Mouse (Mus musculus): ENCODE results near the gene Rpl18a. TPM values are rescaled to one million over a fixed set of nuclear protein-coding genes. Genes with fewer than 3 reads are reported as not detected.

Rpl18a gene
- total RNA-seq, 2 experiments from 2014 or later: 1,846 to 1,982 TPM

GRCm38 (mm10) chr8:70862824-70863641, 34.2 kb downstream of the Rpl18a start, which contains the start of gene Kcnn1:
Gene Kcnn1, minus strand, starts transcription at chr8:70863258.
- DNase-seq (ENCODE audit: low spot score in 2 of 2): no peak

DNA sequence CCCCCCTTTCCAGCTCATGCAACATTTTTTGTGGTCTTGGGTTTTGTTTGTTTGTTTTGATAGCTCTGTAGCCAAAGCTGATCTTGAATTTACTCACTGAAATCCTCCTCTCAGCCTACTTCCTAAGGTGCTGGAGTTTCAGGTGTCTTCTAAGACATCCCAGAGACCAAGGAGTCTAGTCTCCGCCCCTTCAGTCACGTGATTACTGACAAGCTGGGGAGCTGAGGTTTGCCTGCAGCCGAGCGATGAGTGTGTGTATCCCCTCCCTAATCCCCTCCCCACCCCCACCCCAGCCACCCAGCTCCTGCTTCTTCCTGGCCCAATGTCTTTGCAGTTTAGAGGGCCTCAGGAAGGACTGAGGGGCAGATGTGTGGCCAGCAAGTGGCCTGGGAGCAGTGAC, 39.7 kb downstream of the Rpl18a start:
- no peak for DNase-seq (ENCODE audit: low spot score in 2 of 2)

GRCm38 (mm10) chr8:70856541-70857197, 40.5 kb downstream of the Rpl18a start:
- DNase-seq (ENCODE audit: low spot score in 2 of 2): peak in 1 of 2 experiments; percentile 64

DNA sequence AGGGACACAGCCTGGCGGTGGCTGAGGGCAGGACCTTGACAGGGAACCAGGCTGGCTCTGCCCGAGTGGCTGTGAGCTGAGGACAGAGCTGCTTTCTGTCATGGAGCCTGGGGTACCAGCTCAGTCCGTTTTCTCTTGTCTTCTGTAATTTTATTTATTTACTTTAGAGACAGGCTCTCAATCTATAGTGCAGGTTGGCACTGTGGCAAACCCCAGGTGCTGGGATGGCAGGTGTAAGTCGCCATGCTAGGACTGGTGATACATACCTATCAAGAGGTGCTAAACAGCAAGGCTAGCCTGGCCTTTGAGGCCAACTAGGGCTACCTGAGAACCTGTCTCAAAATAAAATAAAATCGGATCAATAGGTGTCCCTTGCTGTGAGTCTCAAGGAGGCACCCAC, 41.2 kb downstream of the Rpl18a start:
- DNase-seq (ENCODE audit: low spot score in 2 of 2): no peak

- DNase-seq (ENCODE audit: low spot score in 2 of 2): no peak
Observed at GRCm38 (mm10) chr8:70853863-70854262, 43.3 kb downstream of the Rpl18a start.

GRCm38 (mm10) chr8:70852595-70853231, 44.5 kb downstream of the Rpl18a start:
- no peak for DNase-seq (ENCODE audit: low spot score in 2 of 2)

GRCm38 (mm10) chr8:70851837-70852236, 45.4 kb downstream of the Rpl18a start:
- no peak for DNase-seq (ENCODE audit: low spot score in 2 of 2)

DNA sequence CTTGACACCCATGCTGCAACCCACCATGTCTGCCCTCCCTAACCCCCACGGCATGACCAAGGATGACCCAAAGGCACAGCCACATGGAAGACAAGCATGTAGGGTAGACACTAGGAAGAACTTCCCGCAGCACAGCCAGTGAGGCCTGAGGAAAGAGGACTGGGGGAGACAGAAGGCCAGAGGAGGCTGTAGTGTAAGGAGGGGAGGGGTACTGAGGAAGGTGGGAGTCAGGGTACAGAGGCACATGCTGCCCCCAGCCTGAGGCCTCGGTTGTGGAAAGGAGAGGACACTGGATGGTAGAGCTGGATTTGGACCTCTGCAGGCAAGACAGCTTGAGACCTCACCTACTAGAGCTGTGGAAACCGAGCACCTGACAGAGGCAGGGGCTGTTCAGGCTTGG, 46.3 kb downstream of the Rpl18a start:
- DNase-seq (ENCODE audit: low spot score in 2 of 2): no peak

DNA sequence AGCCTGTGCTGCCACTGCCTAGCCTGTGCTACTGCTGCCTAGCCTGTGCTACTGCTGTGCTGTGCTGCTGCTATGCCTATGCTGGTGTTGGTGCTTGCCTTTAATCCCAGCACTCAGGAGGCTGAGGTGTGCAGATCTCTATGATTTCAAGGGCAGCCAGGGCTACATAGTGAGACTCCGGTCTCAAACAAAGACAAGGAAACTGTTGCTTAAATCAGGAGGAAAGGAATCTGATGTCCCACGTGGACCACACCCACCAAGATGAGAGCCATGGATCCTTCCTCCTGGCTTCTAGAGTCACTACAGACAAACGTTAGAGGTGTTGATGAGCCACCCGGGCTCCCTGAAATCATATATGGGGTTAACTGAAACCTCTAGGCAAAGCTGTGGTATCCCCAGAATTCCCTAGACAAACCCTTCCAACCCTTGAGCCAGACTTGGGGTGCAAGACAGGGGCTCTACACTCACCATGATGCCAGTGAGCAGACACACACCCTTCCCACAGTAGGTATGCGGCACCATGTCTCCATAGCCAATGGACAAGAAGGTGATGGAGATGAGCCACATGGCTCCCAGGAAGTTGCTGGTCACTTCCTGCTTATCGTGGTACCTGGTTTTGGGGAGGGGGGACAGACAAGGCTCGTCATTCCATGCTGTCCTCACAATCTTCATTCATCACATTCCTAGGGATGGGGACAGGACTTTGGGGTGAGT, 46.9 kb downstream of the Rpl18a start:
- no peak for DNase-seq (ENCODE audit: low spot score in 2 of 2)

GRCm38 (mm10) chr8:70849333-70849990, 47.8 kb downstream of the Rpl18a start:
- no peak for DNase-seq (ENCODE audit: low spot score in 2 of 2)

DNA sequence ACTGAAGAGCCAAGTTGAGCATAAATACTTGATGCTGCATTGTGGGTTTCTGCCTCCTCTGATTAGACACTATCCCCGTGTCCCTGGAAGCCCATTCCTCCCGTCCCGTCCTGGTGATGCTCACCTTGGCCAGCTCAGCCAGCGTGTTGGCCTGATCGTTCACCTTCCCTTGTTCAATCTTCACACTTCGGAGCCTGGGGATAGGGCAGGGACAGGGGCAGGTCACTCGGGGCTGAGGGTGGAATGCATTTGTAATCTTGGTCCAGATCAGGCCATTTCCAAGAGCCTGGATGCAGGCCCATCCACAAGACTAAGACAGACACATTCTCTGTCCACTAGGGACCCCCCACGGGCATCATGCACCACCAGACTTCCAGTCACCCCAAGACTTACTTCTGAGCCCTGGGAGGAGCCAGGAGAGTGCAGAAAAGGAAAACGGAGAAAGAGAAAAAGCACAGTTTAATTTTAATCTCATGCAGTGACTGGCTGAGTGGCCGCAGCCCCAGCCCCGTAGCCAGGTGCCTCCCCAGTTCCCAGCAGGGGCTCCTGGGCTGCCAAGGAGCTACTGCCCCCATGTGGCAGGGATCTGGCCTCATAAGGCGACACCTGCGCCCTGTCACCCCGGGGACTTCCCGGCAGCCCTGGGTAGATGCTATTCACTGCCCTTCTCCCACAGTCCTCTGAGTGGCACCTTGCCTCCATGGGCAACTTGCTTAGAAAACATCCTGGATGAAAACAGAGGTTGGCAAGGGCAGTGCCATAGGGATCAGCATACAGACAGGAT, 50.6 kb downstream of the Rpl18a start:
- DNase-seq (ENCODE audit: low spot score in 2 of 2): no peak

DNA sequence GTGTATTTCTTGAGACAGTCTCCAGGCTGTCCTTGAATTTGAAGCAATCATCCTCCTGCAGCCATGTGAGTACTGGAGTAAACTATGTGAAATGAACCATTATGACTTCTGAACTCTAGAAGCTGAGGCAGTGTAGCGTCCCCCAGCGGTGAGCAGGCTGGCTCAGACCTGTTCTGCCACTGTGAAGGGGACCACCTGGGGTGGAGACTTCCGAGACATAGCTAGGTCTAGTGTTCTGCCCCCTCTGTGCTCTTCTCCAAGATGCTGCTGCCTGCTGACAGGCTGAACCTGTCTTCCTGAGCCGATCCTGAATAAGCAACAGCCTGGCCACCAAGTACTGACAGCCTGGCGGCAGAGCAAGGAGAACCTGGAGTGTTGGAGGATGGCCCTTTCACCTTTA, 52.1 kb downstream of the Rpl18a start:
- no peak for DNase-seq (ENCODE audit: low spot score in 2 of 2)

Small RNA genes within 50 kb of the gene (microRNA-seq; reads per million reads assigned to microRNA genes)
- gene Mir1969 (4.7 reads per million, percentile 17 among the genes with 10 or more reads in this experiment), gene Mir7067 (not detected)

Other genes with a start within 250 kb of the Rpl18a start
- gene Pgpep1, start 237.0 kb downstream of the Rpl18a start, total RNA-seq (2021): 10 to 100 TPM; 41.4 to 47.0 TPM
- gene Lsm4, start 224.2 kb downstream of the Rpl18a start, total RNA-seq (2021): 10 to 100 TPM; 70.1 to 84.7 TPM
- gene Jund, start 198.5 kb downstream of the Rpl18a start, total RNA-seq (2021): 100 to 1,000 TPM; 201 to 228 TPM
- not detected for gene Iqcn, start 194.0 kb downstream of the Rpl18a start, total RNA-seq (2021)
- gene Gm3336, start 178.9 kb downstream of the Rpl18a start, total RNA-seq (2021): not detected
- gene Pde4c, start 173.7 kb downstream of the Rpl18a start, total RNA-seq (2021): 1 to 10 TPM; 1.4 to 1.5 TPM
- 10 to 100 TPM; 41.0 to 44.4 TPM for gene Rab3a, start 142.7 kb downstream of the Rpl18a start, total RNA-seq (2021)
- gene Mpv17l2, start 136.5 kb downstream of the Rpl18a start, total RNA-seq (2021): 10 to 100 TPM; 27.0 to 27.4 TPM
- 10 to 100 TPM; 65.2 to 73.0 TPM for gene Pik3r2, start 120.7 kb downstream of the Rpl18a start, total RNA-seq (2021)
- gene Mast3, start 92.4 kb downstream of the Rpl18a start, total RNA-seq (2021): 10 to 100 TPM; 12.3 to 14.6 TPM
- gene Il12rb1, start 89.0 kb downstream of the Rpl18a start, total RNA-seq (2021): not detected
- gene Arrdc2, start 57.7 kb downstream of the Rpl18a start, total RNA-seq (2021): 1 to 10 TPM; 3.9 to 7.0 TPM
- gene Kcnn1, start 34.2 kb downstream of the Rpl18a start, total RNA-seq (2021): 1 to 10 TPM; 1.7 to 1.8 TPM
- 10 to 100 TPM; 37.5 to 40.1 TPM for gene Ccdc124, start 23.5 kb downstream of the Rpl18a start, total RNA-seq (2021)
- gene Slc5a5, start 4.7 kb downstream of the Rpl18a start, total RNA-seq (2021): not detected
- 10 to 100 TPM; 36.1 to 38.1 TPM for gene Map1s, start 8.5 kb upstream of the Rpl18a start, total RNA-seq (2021)